Mouse (Mus musculus) heart, postnatal 14 days (tissue): ENCODE data around the gene 0610040J01Rik. TPM values are rescaled to one million over a fixed set of nuclear protein-coding genes. Genes with fewer than 3 reads are reported as not detected.

Source experiments
- DNase-seq, 2 experiments: peaks; one replicate each; pipeline ENCODE4 v3.0.0; 2021 to 2022
- intact Hi-C: fragments of 180-260 bp; cut with DNase I; formaldehyde crosslinking; loops from one replicate; pipeline ENCODE4 v1.15.1; 2025
- total RNA-seq, 2 experiments: library from RNA; stranded (reverse); gene quantifications; 2 replicates each; pipeline ENCODE4 v1.2.3; 2021

0610040J01Rik gene
- total RNA-seq, 2 experiments from 2014 or later = 1.4 to 1.5 TPM

GRCm38 (mm10) chr5:63827415-63828053 lies 15.4 kb downstream of the 0610040J01Rik start:
- DNase-seq = no peak
- intact Hi-C loops = no loop called here

- no peak for DNase-seq
- intact Hi-C loops = no loop called here
Measured at GRCm38 (mm10) chr5:63828380-63829185, 16.4 kb downstream of the 0610040J01Rik start.

- DNase-seq = no peak
- intact Hi-C loops = no loop called here
Measured at GRCm38 (mm10) chr5:63831054-63831453, 18.9 kb downstream of the 0610040J01Rik start.

GRCm38 (mm10) chr5:63833955-63834354 lies 21.8 kb downstream of the 0610040J01Rik start:
- intact Hi-C loops = no loop called here
- DNase-seq = no peak

GRCm38 (mm10) chr5:63834435-63834834 lies 22.3 kb downstream of the 0610040J01Rik start:
- intact Hi-C loops = no loop called here
- no peak for DNase-seq

- no peak for DNase-seq
- intact Hi-C loops = no loop called here
Measured at GRCm38 (mm10) chr5:63837115-63837514, 25.0 kb downstream of the 0610040J01Rik start.

GRCm38 (mm10) chr5:63837851-63838250 lies 25.7 kb downstream of the 0610040J01Rik start:
- DNase-seq = no peak
- intact Hi-C loops = no loop called here

- DNase-seq = no peak
- intact Hi-C loops = no loop called here
Measured at GRCm38 (mm10) chr5:63839801-63840416, 27.7 kb downstream of the 0610040J01Rik start.

- intact Hi-C loops = no loop called here
- DNase-seq = no peak
Measured at GRCm38 (mm10) chr5:63847080-63847479, 34.9 kb downstream of the 0610040J01Rik start.

- DNase-seq = no peak
- intact Hi-C loops = no loop called here
Measured at GRCm38 (mm10) chr5:63847541-63848226, 35.5 kb downstream of the 0610040J01Rik start.

- intact Hi-C loops = no loop called here
Measured at GRCm38 (mm10) chr5:63858901-63859300, 46.7 kb downstream of the 0610040J01Rik start.

GRCm38 (mm10) chr5:63867421-63867820 lies 55.3 kb downstream of the 0610040J01Rik start:
- no peak for DNase-seq
- intact Hi-C loops = no loop called here

More at GRCm38 (mm10) chr5:63858901-63859300, 46.7 kb downstream of the 0610040J01Rik start:
- DNase-seq = no peak

- no peak for DNase-seq
- intact Hi-C loops = no loop called here
Measured at GRCm38 (mm10) chr5:63872176-63872932, 60.2 kb downstream of the 0610040J01Rik start.

- intact Hi-C loops = no loop called here
- DNase-seq = no peak
Measured at GRCm38 (mm10) chr5:63874880-63875279, 62.7 kb downstream of the 0610040J01Rik start.

GRCm38 (mm10) chr5:63876081-63876480 lies 63.9 kb downstream of the 0610040J01Rik start:
- no peak for DNase-seq
- intact Hi-C loops = no loop called here

- no peak for DNase-seq
- intact Hi-C loops = no loop called here
Measured at GRCm38 (mm10) chr5:63879026-63879425, 66.9 kb downstream of the 0610040J01Rik start.

GRCm38 (mm10) chr5:63886292-63886691 lies 74.1 kb downstream of the 0610040J01Rik start:
- intact Hi-C loops = loop anchor here (1.0 to 5.0 kb wide), 2 partner anchors 74 to 989 kb away; partner anchors contain the start of gene 0610040J01Rik
- DNase-seq = no peak

GRCm38 (mm10) chr5:63886709-63887108 lies 74.5 kb downstream of the 0610040J01Rik start:
- peak in 1 of 2 experiments; percentile 10 for DNase-seq
- intact Hi-C loops = loop anchor here (1.0 to 5.0 kb wide), 2 partner anchors 74 to 989 kb away; partner anchors contain the start of gene 0610040J01Rik

GRCm38 (mm10) chr5:63887111-63887510 lies 74.9 kb downstream of the 0610040J01Rik start:
- intact Hi-C loops = loop anchor here (5.0 kb wide), 1 partner anchor 990 kb away; no protein-coding TSS in a partner anchor
- DNase-seq = no peak

- intact Hi-C loops = no loop called here
- DNase-seq = no peak
Measured at GRCm38 (mm10) chr5:63891241-63891640, 79.1 kb downstream of the 0610040J01Rik start.
